Mouse (Mus musculus) ovary, postnatal 36 days (tissue): ENCODE measurements at regions not wholly inside any gene's neighbourhood (a gene's known extent, or its start where the extent isn't known, plus 50 kb on each side); places are given as distances from the start of the nearest gene placed in this dataset.
"Not testable (repeated sequence)": the region's sequence is repeated elsewhere in the genome, so short reads cannot be mapped to it uniquely, and the experiment has no call there.

Experiments used
- DNase-seq: peaks from one replicate; pipeline ENCODE4 v3.0.0; 2022; ENCODE audit warnings: low spot score, mixed read lengths

GRCm38 (mm10) chr3:31508471-31508870, 198.3 kb upstream of the Slc7a14 start:
- DNase-seq: no peak

- no peak for DNase-seq
Measured at GRCm38 (mm10) chr3:31499201-31499968, 189.2 kb upstream of the Slc7a14 start.

- no peak for DNase-seq
Measured at GRCm38 (mm10) chr3:31495287-31495686, 185.1 kb upstream of the Slc7a14 start.

- DNase-seq: no peak
Measured at GRCm38 (mm10) chr3:31494706-31495105, 184.5 kb upstream of the Slc7a14 start.

DNA sequence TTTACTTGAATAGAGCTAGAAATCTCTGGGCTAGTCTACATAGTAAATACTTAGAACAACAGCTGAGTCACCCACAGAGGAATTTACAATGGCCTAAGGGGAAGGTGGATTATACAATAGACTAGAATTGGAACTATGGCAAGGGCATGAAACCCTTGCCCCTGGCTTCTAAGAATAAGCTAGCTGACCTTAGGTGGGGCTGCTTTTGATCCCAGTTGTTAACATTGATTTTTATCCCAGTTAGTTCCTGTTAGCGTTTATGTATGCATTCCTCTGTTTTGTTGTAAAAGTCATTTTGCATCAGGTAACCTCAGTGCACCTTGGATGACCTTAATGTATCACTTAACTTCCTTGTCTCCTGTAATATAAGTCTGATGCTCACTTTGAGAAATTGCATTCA, 181.6 kb upstream of the Slc7a14 start:
- DNase-seq: not testable (repeated sequence)

DNA sequence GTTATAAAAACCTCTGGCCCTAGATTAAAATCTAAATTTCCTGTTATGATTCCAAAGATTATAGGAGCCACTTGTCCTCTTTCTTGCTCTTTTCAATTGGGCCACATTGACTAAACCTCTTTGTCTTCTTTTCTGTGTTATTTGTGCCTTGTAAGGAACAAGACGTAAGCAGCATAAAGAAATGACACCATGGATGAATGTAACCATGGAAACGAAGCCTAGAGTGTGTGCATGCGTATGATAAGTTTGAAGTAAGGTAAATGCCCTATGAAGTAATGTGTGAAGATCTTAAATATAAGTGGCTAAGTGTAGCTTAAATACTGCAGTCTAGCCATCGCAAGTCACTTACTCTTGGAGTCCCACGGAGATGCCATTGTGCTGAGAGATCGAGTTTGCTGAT, 177.4 kb upstream of the Slc7a14 start:
- DNase-seq: no peak

- no peak for DNase-seq
Measured at GRCm38 (mm10) chr3:31481964-31482363, 171.8 kb upstream of the Slc7a14 start.

DNA sequence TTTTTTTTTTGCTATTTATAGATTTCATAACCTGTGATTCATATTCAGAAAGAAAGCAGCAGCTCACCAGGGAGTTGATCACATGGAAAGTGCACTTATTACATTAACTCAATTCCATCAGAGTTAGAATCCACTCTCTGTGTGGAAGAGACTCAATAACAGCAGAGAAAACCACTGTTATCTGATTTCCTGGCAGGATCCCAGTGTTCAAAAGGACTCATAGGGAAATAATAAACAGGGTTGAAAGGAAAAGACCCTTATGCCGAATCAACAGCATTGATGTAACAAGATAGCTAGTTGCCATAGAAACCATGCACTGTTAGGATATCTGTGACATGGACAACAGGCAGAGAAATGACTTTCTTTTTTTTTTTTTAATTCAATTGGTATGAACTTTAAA, 157.7 kb upstream of the Slc7a14 start:
- DNase-seq: no peak

DNA sequence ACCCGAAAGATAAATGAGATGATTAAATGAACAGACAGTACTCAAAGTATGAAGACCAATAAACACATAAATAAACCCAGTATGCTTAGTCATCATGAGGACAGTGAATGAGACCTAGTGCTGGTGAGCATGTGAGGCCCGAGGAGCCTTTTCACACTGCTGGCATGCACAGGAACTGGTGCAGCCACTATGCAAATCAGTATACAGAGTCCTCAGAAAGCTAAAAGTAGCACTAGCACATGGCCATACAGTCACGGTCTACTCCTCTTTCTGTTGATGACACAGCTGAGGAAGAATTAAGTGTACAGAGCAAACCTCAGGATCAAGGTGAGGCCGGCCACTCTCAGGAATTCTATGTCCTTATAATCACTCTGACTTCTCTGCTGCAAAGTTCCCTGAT, 154.1 kb upstream of the Slc7a14 start:
- DNase-seq: no peak

- DNase-seq: peak; percentile 33
Measured at GRCm38 (mm10) chr3:31459456-31459855, 149.3 kb upstream of the Slc7a14 start.

DNA sequence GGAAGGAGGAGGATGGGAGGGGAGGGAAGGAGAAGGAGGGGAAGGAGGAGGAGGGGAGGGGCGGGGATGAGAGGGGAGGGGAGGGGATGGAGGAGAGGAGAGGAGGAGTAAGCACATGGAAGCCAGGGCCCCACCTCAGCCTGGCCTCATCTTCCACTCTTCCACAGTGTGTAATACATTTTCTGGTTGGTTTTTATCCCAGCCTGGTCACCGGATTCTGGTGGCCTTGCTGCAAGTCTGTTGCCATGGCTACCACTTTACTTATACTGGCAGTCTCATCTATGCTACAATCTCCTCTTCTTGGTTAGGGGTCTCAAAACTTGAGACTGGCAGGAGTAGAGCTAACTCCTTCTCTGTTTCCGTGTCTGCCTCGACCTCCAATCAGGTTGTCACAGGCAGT, 147.8 kb upstream of the Slc7a14 start:
- DNase-seq: no peak

- no peak for DNase-seq
Measured at GRCm38 (mm10) chr3:31455031-31455430, 144.9 kb upstream of the Slc7a14 start.

GRCm38 (mm10) chr3:31444861-31445260, 134.7 kb upstream of the Slc7a14 start:
- DNase-seq: no peak

- no peak for DNase-seq
Measured at GRCm38 (mm10) chr3:31444311-31444710, 134.1 kb upstream of the Slc7a14 start.

- no peak for DNase-seq
Measured at GRCm38 (mm10) chr3:31443894-31444293, 133.7 kb upstream of the Slc7a14 start.

- DNase-seq: no peak
Measured at GRCm38 (mm10) chr3:31440282-31440681, 130.1 kb upstream of the Slc7a14 start.

DNA sequence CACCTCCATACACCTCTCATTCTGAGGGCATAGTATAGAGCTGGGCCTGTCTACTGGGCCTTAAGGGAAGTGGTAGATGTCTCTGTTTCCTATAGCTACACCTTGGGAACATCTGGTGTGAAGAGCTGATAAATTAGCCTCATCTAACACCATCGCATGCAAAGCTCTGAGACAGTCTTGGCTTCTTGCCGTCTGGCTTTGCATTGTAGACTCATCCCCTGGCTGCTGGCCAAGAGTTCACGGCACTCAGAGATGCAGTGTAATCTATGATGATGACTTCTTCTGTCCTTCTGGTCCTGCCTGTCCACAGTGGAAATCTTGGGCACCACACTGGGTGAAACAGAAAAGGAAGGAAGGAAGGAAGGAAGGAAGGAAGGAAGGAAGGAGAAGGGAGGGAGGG, 127.8 kb upstream of the Slc7a14 start:
- DNase-seq: peak; percentile 5

DNA sequence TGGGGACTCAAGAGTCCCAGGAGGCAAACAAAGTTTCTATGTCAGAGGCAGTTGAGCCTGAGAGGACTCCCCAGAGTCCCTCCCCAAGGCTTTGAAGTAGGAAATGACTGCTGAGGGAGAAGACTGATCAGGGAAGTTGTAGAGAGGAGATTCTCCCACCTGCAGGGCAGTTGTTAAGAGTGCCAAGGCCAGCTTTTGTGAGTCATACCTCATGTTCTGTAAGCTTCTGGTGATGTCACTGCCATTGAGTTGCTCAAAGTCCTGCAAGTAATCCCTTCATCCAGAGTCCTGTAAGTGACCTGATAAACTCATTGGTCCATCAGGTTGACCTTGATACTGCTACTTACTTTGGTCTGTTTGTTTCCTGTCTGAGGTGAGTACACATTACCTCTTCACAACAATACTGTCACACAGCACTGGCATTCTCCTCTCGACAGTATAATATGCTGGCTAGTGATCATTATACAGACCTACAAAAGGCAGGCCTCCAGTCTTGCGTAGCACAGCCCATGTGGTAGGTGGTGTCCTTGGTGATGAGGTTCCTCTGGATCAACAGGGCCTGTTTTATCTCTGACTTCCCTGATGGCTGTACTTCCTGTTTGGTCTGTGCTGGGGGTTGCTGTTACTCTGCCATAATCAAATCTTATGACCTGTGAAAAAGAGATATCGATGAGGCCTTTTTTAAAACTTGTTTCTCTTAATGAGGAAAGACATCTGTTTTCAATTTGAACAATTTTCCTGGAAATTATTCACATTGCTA, 125.2 kb upstream of the Slc7a14 start:
- no peak for DNase-seq

- no peak for DNase-seq
Measured at GRCm38 (mm10) chr3:31433201-31433600, 123.0 kb upstream of the Slc7a14 start.

DNA sequence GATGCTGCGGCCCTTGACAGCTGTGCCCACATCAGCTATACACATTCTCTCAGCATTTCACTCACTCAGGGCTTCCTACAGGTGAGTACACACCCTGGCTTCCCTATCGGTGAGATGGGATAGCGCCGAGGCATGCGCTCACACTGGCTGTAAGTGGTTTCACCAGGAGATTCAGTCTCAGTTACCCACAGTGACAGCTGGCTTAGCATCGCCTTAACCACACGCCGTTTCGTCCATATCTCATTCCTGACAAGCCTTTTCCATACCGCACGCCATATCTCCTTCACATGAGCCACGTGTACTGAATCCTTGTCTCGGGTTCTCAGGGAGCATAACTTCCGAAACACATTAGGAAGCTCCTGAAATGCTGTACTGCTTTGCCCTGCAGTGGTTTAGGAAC, 113.3 kb upstream of the Slc7a14 start:
- DNase-seq: no peak

DNA sequence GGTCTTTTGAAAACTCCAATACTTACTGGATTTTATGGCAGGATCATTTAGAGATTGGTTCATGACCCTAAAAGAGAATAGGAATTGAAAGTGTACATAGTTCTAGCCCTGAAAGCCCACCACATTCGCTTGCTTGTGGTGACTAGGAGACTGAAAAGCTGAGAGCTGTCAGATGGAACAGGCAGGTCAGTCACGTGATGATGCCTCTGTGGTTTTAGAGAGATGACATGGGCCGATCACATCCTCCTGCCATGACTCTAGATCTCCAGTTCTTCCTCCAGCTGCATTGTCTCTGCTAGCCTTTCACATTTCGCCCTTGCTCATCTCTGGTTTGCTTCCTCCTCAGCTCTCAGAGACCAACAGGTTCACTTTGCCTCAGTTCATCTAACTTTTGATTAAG, 98.6 kb upstream of the Slc7a14 start:
- no peak for DNase-seq

DNA sequence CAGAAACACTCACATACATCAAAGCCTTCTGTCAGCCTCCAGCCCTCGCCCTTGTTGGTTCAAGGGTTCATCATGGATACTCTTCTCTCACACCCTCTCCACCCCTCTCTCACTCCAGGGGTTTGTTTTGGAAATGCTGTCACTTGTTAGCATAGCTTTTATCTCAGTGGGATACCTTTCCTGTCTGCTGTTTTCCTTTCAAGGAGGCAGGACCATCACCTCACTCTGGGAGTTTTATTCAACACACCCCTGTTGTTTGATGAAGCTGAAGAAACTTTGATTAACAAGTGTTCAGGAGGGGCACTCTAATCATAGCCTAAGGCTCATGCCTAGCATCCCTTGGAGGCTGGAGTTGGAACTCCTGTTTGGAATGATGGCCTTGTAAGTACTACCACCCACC, 95.7 kb upstream of the Slc7a14 start:
- DNase-seq: no peak

DNA sequence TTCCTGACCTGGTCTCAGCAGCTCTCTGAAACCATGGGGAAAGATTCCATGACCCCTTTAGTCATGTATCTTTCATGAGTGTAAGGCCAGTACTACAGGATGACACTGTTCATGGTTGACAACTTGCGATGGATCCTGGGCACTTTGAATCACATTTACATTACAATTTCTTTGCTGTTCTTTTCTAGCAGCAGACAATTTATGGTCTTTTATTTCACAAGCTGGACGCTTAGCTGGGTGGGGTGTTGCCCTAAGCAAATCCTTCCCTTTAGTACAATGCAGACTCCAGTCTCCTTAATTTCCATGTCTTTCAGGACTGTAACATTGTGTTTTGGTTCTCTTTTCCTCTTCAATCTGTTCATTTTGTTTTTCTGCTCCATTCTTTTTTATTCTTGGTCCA, 89.0 kb upstream of the Slc7a14 start:
- no peak for DNase-seq

GRCm38 (mm10) chr3:31394533-31394932, 84.4 kb upstream of the Slc7a14 start:
- DNase-seq: no peak
